Mouse (Mus musculus): ENCODE measurements around the gene Scube1. TPM values are rescaled to one million over a fixed set of nuclear protein-coding genes. Genes with fewer than 3 reads are reported as not detected.
A peak's percentile ranks its signal among the peaks of the same experiment; 100 is the strongest.

Gene Scube1
- total and polyA plus RNA-seq, 3 experiments: not detected

DNA sequence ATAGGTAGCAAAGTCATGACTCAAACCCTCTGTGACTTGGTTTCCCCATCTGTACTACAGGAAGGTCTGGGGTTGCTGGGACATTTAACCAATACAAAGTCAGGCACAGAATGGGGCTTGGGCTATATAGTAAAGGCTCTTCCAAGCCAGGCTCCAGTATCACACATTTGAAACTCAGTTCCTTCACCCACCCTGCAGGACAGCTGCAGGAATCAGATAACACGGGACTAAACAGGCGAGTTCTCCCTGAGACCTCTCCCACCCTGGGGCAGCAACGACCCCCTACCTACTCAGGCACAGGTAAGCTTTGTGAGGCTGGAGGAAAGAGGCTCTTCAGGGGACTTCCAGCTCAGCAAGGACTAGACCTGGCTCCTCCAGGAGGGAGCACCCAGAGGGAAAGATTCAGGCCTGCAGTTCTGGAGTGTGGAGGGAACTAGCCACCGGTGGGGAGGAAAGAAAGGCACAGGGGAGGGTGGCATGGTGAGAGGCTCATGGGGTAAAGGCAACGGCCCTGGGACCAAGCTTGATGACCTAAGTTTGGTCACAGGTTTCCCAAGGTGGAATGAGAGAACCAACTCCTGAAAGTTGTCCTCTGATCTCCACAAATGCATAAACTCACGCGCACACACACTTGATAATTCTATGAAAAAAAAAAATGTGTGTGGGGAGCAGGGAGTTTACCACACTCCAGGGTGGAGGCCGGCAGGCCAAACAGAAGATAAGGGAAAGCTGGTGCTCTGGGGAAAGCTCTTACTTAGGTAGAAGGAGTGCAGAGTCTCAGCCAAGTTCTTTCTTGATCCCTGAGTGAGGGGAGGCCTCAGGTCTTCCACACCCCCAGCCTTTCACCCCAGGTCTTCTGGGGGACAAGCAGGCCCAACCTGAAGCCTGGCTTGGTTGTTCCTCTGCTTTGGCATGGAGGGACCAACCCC is 132.3 kb downstream of the Scube1 start (continued):
- TF ChIP-seq USF1 (IDR thresholded peaks at IDR 0.05; ENCODE audit: low read depth, low read length): no peak
- no peak for TF ChIP-seq ELF1 (IDR thresholded peaks at IDR 0.05; ENCODE audit: low read depth, low read length)
- no peak for TF ChIP-seq JUND (IDR thresholded peaks at IDR 0.05; ENCODE audit: low read depth, low read length)
- TF ChIP-seq E2F4 (IDR thresholded peaks at IDR 0.05; ENCODE audit: borderline replicate concordance, low read depth, low read length): no peak

GRCm38 (mm10) chr15:83591758-83592157 is 133.1 kb downstream of the Scube1 start:
- peaks cover 43% of the 10 kb centered on the region for H3K79me2 ChIP-seq (ENCODE audit: control insufficient read depth, insufficient read depth, low read length, poor library complexity)
- H3K9ac ChIP-seq (ENCODE audit: control insufficient read depth, low read depth, low read length, poor library complexity, severe bottlenecking): peak overlapping the region; percentile 86
- no peak overlapping the region for H3K4me3 ChIP-seq (ENCODE audit: control insufficient read depth in 1 of 2, insufficient read depth in 1 of 2, low read depth in 2 of 2, low read length in 2 of 2)
- H3K9me3 ChIP-seq (replicated peaks; ENCODE audit: insufficient read depth, low read length): no peaks in the 10 kb centered on the region
- peaks cover 5 to 20% of the 10 kb centered on the region in 2 experiments for H3K36me3 ChIP-seq (ENCODE audit: control insufficient read depth in 1 of 2, insufficient read depth in 2 of 2, low read length in 2 of 2)
- DNase-seq (ENCODE audit: low read depth, low spot score): no peak
- H3K4me1 ChIP-seq (ENCODE audit: control insufficient read depth in 1 of 2, insufficient read depth in 2 of 2, low read length in 2 of 2): peaks cover 17 to 23% of the 10 kb centered on the region in 2 experiments
- H3K27me3 ChIP-seq (ENCODE audit: control insufficient read depth in 1 of 2, insufficient read depth in 2 of 2, low read length in 2 of 2): no peaks in the 10 kb centered on the region
- peak overlapping the region; percentile 95 for H3K27ac ChIP-seq (ENCODE audit: control insufficient read depth, low read depth, low read length)
- TF ChIP-seq MEF2A (IDR thresholded peaks at IDR 0.05; ENCODE audit: extremely low read depth, insufficient replicate concordance, low read depth, low read length, poor library complexity, severe bottlenecking) (no peak), CHD2 (IDR thresholded peaks at IDR 0.05; ENCODE audit: low read length) (no peak), POLR2A (IDR thresholded peaks at IDR 0.05; ENCODE audit: control insufficient read depth in 1 of 2, insufficient read depth in 1 of 2, low read depth in 1 of 2, low read length in 2 of 2, poor library complexity in 1 of 2) (no peak), CTCF (IDR thresholded peaks at IDR 0.05 in 2 of 3, conservative IDR thresholded peaks at IDR 0.05 in 1 of 3; ENCODE audit: control insufficient read depth in 1 of 3, insufficient read depth in 1 of 3, low read depth in 2 of 3, low read length in 3 of 3, poor library complexity in 1 of 3, severe bottlenecking in 1 of 3) (no peak), POLR2AphosphoS2 (IDR thresholded peaks at IDR 0.05; ENCODE audit: low read length) (no peak)

DNA sequence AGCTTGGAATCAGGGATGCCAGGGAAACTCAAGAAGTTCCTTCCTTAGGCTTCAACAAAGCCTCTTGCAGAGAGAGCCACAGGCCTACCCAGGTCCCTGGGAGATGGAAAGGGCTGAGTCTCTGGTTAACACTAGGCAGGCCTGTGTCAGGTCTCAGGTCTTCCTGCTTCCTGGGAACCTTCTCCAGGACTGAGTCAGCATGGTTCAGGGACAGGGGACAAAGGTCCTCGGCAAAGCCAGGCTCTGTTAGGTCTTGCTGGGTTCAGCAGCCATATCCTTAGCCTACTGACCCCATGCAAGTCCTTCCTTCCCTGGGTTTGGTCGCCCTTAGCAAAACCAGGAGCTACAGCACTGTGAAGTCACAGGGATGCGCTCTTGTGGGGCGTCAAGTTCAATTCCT is 134.0 kb downstream of the Scube1 start:
- Histone ChIP-seq H3K36me3 (ENCODE audit: control insufficient read depth in 1 of 2, insufficient read depth in 2 of 2, low read length in 2 of 2) (peaks cover 12 to 20% of the 10 kb centered on the region in 2 experiments), H3K4me3 (ENCODE audit: control insufficient read depth in 1 of 2, insufficient read depth in 1 of 2, low read depth in 2 of 2, low read length in 2 of 2) (no peak overlapping the region), H3K9ac (ENCODE audit: control insufficient read depth, low read depth, low read length, poor library complexity, severe bottlenecking) (no peak overlapping the region), H3K27me3 (ENCODE audit: control insufficient read depth in 1 of 2, insufficient read depth in 2 of 2, low read length in 2 of 2) (no peaks in the 10 kb centered on the region), H3K79me2 (ENCODE audit: control insufficient read depth, insufficient read depth, low read length, poor library complexity) (peaks cover 43% of the 10 kb centered on the region), H3K4me1 (ENCODE audit: control insufficient read depth in 1 of 2, insufficient read depth in 2 of 2, low read length in 2 of 2) (peaks cover 17 to 23% of the 10 kb centered on the region in 2 experiments), H3K27ac (ENCODE audit: control insufficient read depth, low read depth, low read length) (no peak overlapping the region), H3K9me3 (replicated peaks; ENCODE audit: insufficient read depth, low read length) (no peaks in the 10 kb centered on the region)
- no peak for DNase-seq (ENCODE audit: low read depth, low spot score)
- TF ChIP-seq CHD1 (IDR thresholded peaks at IDR 0.05; ENCODE audit: low read depth, low read length): no peak
- TF ChIP-seq CHD2 (IDR thresholded peaks at IDR 0.05; ENCODE audit: low read length): no peak
- TF ChIP-seq MEF2A (IDR thresholded peaks at IDR 0.05; ENCODE audit: extremely low read depth, insufficient replicate concordance, low read depth, low read length, poor library complexity, severe bottlenecking): no peak
- no peak for TF ChIP-seq MAX (IDR thresholded peaks at IDR 0.05; ENCODE audit: low read length)
- no peak for TF ChIP-seq CTCF (IDR thresholded peaks at IDR 0.05 in 2 of 3, conservative IDR thresholded peaks at IDR 0.05 in 1 of 3; ENCODE audit: control insufficient read depth in 1 of 3, insufficient read depth in 1 of 3, low read depth in 2 of 3, low read length in 3 of 3, poor library complexity in 1 of 3, severe bottlenecking in 1 of 3)
- no peak for TF ChIP-seq POLR2AphosphoS2 (IDR thresholded peaks at IDR 0.05; ENCODE audit: low read length)
- TF ChIP-seq NELFE (IDR thresholded peaks at IDR 0.05; ENCODE audit: low read depth, low read length): no peak
- no peak for TF ChIP-seq ZMIZ1 (IDR thresholded peaks at IDR 0.05; ENCODE audit: low read depth, low read length)
- TF ChIP-seq ZKSCAN1 (IDR thresholded peaks at IDR 0.05; ENCODE audit: low read depth, low read length): no peak
- no peak for TF ChIP-seq MYB (IDR thresholded peaks at IDR 0.05; ENCODE audit: low read depth, low read length)
- TF ChIP-seq NRF1 (IDR thresholded peaks at IDR 0.05; ENCODE audit: insufficient read depth, low read depth, low read length, poor library complexity, severe bottlenecking): no peak
- no peak for TF ChIP-seq ETS1 (IDR thresholded peaks at IDR 0.05; ENCODE audit: low read depth, low read length)
- TF ChIP-seq USF2 (IDR thresholded peaks at IDR 0.05; ENCODE audit: borderline replicate concordance in 1 of 2, insufficient read depth in 1 of 2, low read depth in 1 of 2, low read length in 2 of 2): no peak
- no peak for TF ChIP-seq USF1 (IDR thresholded peaks at IDR 0.05; ENCODE audit: low read depth, low read length)
- TF ChIP-seq ZC3H11A (IDR thresholded peaks at IDR 0.05; ENCODE audit: low read depth, low read length): no peak
- no peak for TF ChIP-seq POLR2AphosphoS5 (IDR thresholded peaks at IDR 0.05; ENCODE audit: borderline replicate concordance, low read depth, low read length)
